Mouse (Mus musculus) intestine, embryonic 14.5 days (tissue): ENCODE data around the gene Olfr586. TPM values are rescaled to one million over a fixed set of nuclear protein-coding genes. Genes with fewer than 3 reads are reported as not detected.

ENCODE experiments used
- ATAC-seq: fragments of 200-750 bp; cut with Nextera tagmentation; replicated peaks from 2 replicates; pipeline ENCODE4 v1.8.0; 2017; ENCODE audit warnings: low read depth, moderate number of reproducible peaks, moderate TSS enrichment, moderate library complexity; ENCODE audit not compliant: low FRiP score, low TSS enrichment
- DNase-seq: peaks from one replicate; pipeline ENCODE4 v3.0.0-alpha.2; 2018; ENCODE audit warnings: low spot score
- H3K27ac ChIP-seq: fragments of 300-500 bp; sonication (generic); 2 replicates; pipeline ENCODE4 v1.5.1; 2014; ENCODE audit warnings: low read depth, mild to moderate bottlenecking, control low read depth
- H3K27me3 ChIP-seq: fragments of 300-500 bp; sonication (generic); replicated peaks from 2 replicates; pipeline ENCODE4 v1.6.1; 2014; ENCODE audit warnings: low read length, control low read depth; ENCODE audit not compliant: control insufficient read depth, insufficient read depth
- H3K36me3 ChIP-seq: fragments of 300-500 bp; sonication (generic); 2 replicates; pipeline ENCODE4 v1.6.1; 2014; ENCODE audit warnings: low read length, control low read depth; ENCODE audit not compliant: control insufficient read depth, insufficient read depth
- H3K4me1 ChIP-seq: fragments of 300-500 bp; sonication (generic); replicated peaks from 2 replicates; pipeline ENCODE4 v1.6.1; 2014; ENCODE audit warnings: low read length, control low read depth, mixed read lengths; ENCODE audit not compliant: control insufficient read depth, insufficient read depth
- H3K4me2 ChIP-seq: fragments of 300-500 bp; sonication (generic); 2 replicates; pipeline ENCODE4 v1.6.1; 2014; ENCODE audit warnings: low read length
- H3K4me3 ChIP-seq: fragments of 300-500 bp; sonication (generic); 2 replicates; pipeline ENCODE4 v1.5.1; 2014; ENCODE audit warnings: low read depth, low read length, control low read depth, mixed read lengths
- H3K9ac ChIP-seq: fragments of 300-500 bp; sonication (generic); 2 replicates; pipeline ENCODE4 v1.6.1; 2014; ENCODE audit warnings: mild to moderate bottlenecking, low read length
- H3K9me3 ChIP-seq: fragments of 300-500 bp; sonication (generic); 2 replicates; pipeline ENCODE4 v1.6.1; 2016; ENCODE audit warnings: low read length, control low read depth; ENCODE audit not compliant: control insufficient read depth
- WGBS: fragments of 180-500 bp; shearing (Covaris S2); extraction: QIAGEN DNeasy Blood & Tissue Kit; methylation state at CpG from one replicate; pipeline ENCODE4 v1.1.7; 2014; 5-methylcytosine and 5-hydroxymethylcytosine counted together
- polyA plus RNA-seq: library from polyadenylated mRNA; unstranded; fragments of >200 nt; fragmentation: Nextera tagmentation; extraction: Ambion mirVana; gene quantifications from 2 replicates; pipeline ENCODE4 v1.2.1, GENCODE M21; 2014

Olfr586 gene
- not detected in 2 replicates for polyA plus RNA-seq

DNA sequence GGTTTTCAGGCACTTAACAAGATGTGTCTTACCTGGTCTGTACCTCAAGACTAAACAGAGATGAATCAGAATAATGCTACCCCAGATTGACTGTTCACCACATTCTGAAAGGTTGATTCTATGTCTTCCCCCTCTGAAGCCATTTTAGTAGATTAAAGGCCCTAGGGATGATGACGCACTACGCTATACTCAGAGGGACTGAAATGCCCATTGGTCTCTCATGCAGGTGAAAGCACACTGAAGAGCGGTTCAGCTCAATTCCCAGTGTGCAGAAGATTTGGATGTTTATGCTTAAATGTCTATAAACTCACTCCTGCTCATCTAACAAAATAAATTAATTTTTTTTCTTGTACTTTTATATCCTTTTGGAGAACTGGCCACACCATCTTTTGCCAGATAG is at the start of gene Olfr586:
Gene Olfr586, minus strand, starts transcription at position 101 of the 400 bp plus-strand sequence.
- Histone ChIP-seq H3K4me2 (no peak within 1 kb of the TSS), H3K36me3 (no peaks in the 10 kb centered on the region), H3K4me3 (no peak within 1 kb of the TSS), H3K9ac (no peak within 1 kb of the TSS), H3K9me3 (no peaks in the 10 kb centered on the region), H3K27ac (no peak within 1 kb of the TSS), H3K4me1 (no peaks in the 10 kb centered on the region), H3K27me3 (no peaks in the 10 kb centered on the region)
- DNase-seq (no peak), ATAC-seq (no peak)
- 89% methylated on average over 3 of the region's 3 CpGs for WGBS

DNA sequence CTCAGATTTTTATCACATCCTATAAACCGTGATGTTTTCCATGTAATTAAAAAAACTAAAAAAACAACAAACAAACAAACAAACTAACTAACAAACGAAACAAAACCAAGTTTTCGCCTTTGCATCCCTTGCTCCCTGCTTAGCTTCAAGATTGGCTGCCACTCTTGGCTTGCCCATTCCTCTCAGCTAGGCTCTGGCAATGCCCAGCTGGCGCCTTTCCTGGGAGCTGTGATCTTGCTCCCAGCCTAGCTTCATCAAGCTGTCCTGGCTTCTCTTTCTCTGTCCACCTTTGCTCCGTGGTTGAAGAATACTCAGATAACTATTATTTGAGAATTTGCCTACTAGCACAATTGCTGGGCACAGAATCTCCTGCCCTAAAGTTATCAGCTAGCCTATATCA is 44.3 kb upstream of the Olfr586 start:
- no peak for DNase-seq
- Histone ChIP-seq H3K4me2 (no peak overlapping the region), H3K27me3 (no peaks in the 10 kb centered on the region), H3K9me3 (no peaks in the 10 kb centered on the region), H3K4me3 (no peak overlapping the region), H3K27ac (no peak overlapping the region), H3K4me1 (no peaks in the 10 kb centered on the region), H3K9ac (no peak overlapping the region), H3K36me3 (no peaks in the 10 kb centered on the region)
- WGBS: 80% methylated on average over 5 of the region's 5 CpGs
- ATAC-seq: no peak

DNA sequence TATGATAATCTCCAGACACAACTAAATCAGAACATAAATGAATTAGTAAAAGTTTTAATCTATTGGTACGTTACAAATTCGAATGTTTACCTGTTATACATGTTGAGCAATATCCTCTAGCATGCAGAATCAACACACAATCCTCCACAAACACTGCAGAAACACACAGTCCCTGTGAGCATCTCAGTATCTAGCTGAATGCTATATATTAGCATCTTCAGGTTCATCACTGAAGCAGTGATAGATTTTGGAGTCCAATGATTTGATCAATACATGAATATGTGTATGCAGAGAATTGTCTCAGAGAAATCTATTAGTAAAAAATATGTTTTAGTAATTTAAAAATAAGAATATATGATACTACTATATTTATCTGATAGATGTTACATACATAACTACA is 30.8 kb upstream of the Olfr586 start, which contains the start of gene Olfr589:
Gene Olfr589, minus strand, starts transcription at position 101 of the 400 bp plus-strand sequence.
- Histone ChIP-seq H3K27ac (no peak within 1 kb of the TSS), H3K9me3 (no peaks in the 10 kb centered on the region), H3K9ac (no peak within 1 kb of the TSS), H3K4me3 (no peak within 1 kb of the TSS), H3K4me2 (no peak within 1 kb of the TSS), H3K4me1 (no peaks in the 10 kb centered on the region), H3K36me3 (no peaks in the 10 kb centered on the region), H3K27me3 (no peaks in the 10 kb centered on the region)
- DNase-seq (no peak), ATAC-seq (no peak)
- 62% methylated on average over 2 of the region's 2 CpGs for WGBS

DNA sequence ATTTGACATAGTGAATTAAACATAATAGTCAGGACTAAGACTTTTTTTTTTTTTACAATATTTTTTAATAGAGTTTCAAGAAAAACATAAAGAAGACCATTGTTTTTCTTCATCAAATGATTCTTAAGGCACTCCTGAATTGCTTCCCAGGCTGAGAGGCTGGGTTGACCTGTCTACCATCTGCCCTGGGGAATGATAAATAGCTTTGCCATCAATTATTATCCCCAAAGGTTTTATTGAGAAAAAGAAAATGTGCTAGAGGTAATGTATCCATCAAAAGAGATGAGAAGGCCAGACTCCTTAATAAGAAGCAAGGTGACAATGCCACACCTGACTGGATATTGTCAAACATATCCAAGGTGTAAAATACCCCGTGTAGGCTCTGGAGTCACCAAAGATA is 15.1 kb upstream of the Olfr586 start, which contains the start of gene Olfr588-ps1:
Gene Olfr588-ps1, plus strand, starts transcription at position 301 of the 400 bp plus-strand sequence.
- no peaks in the 10 kb centered on the region for H3K9me3 ChIP-seq
- 70% methylated on average over 1 of the region's 1 CpGs for WGBS
- no peak for ATAC-seq
- no peak within 1 kb of the TSS for H3K4me3 ChIP-seq
- H3K36me3 ChIP-seq: no peaks in the 10 kb centered on the region
- no peaks in the 10 kb centered on the region for H3K27me3 ChIP-seq
- no peak within 1 kb of the TSS for H3K4me2 ChIP-seq
- DNase-seq: no peak
- no peak within 1 kb of the TSS for H3K27ac ChIP-seq
- H3K4me1 ChIP-seq: no peaks in the 10 kb centered on the region
- H3K9ac ChIP-seq: no peak within 1 kb of the TSS

DNA sequence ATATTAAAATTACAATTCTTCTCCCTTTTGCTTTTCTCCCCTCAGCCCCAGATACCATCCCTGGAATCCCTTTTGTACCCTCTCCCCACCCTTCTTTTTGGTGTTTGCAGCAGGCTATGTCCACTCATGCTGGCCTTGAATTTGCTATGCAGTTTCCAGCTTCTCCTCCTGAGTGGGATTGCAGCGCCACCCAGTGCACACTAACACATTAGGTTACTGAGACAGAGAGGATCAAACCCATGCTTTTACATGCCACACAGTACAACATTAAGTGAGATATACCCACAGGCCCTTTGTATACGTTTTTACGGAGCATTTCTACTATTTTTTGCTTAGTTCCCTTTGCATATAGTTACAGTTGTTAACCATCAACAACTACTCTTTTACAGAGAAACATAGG is 6.0 kb downstream of the Olfr586 start:
- H3K27ac ChIP-seq: no peak overlapping the region
- no peaks in the 10 kb centered on the region for H3K4me1 ChIP-seq
- WGBS: 46% methylated on average over 3 of the region's 3 CpGs
- H3K4me2 ChIP-seq: no peak overlapping the region
- ATAC-seq (no peak), DNase-seq (no peak)
- H3K4me3 ChIP-seq: no peak overlapping the region
- no peaks in the 10 kb centered on the region for H3K9me3 ChIP-seq
- no peaks in the 10 kb centered on the region for H3K27me3 ChIP-seq
- H3K9ac ChIP-seq: no peak overlapping the region
- no peaks in the 10 kb centered on the region for H3K36me3 ChIP-seq

DNA sequence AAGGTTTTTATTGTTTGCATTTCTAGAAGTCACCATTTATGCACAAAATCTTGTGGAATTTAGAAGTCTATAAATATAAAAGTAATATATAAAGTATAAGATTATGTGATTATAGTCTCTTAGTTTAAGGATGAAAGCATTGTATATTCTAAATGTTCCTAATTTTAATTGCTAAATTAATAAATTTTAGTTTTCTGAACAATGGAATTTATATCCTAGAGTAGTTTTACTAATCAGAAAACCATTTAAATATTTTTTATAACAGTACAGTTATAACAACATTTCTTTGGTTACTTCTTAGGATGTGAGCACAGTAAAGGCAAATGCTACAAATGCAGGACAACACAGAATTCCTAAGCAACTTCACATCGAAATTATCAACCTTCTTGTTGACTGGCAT is 28.0 kb downstream of the Olfr586 start, which contains the start of gene Olfr585:
Gene Olfr585, plus strand, starts transcription at position 301 of the 400 bp plus-strand sequence.
- Histone ChIP-seq H3K4me1 (no peaks in the 10 kb centered on the region), H3K9ac (no peak within 1 kb of the TSS), H3K4me2 (no peak within 1 kb of the TSS), H3K36me3 (no peaks in the 10 kb centered on the region), H3K4me3 (no peak within 1 kb of the TSS), H3K27ac (no peak within 1 kb of the TSS), H3K9me3 (no peaks in the 10 kb centered on the region), H3K27me3 (no peaks in the 10 kb centered on the region)
- ATAC-seq (no peak), DNase-seq (no peak)
- 78% methylated on average over 1 of the region's 1 CpGs for WGBS

DNA sequence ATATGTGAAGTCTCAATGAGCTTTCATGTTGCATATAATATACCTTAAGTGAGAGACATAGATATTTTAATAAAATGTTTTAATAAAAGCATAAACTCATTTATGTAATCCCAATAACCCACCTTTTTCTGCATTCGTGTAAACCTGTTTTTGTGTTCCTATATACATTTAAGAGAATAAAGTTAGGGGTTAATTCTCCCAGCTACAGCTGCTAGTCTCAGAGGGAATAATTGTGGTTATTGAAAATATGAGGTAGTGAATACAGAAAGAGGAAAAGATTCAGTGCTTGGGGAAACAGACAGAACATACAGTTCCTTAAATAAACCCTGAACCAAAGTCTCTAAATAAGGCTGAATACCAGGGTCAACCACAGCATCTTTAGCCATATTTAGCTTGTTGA is 43.9 kb downstream of the Olfr586 start, which contains the start of gene Olfr584:
Gene Olfr584, plus strand, starts transcription at position 301 of the 400 bp plus-strand sequence.
- H3K4me3 ChIP-seq: no peak within 1 kb of the TSS
- no peak within 1 kb of the TSS for H3K4me2 ChIP-seq
- H3K36me3 ChIP-seq: no peaks in the 10 kb centered on the region
- H3K27me3 ChIP-seq: no peaks in the 10 kb centered on the region
- 83% methylated on average over 1 of the region's 1 CpGs for WGBS
- H3K9me3 ChIP-seq: 0 out of 2 replicates have a peak, but pooled peaks cover 4% of the 10 kb centered on the region
- no peak within 1 kb of the TSS for H3K9ac ChIP-seq
- no peak for ATAC-seq
- no peak for DNase-seq
- no peak within 1 kb of the TSS for H3K27ac ChIP-seq
- H3K4me1 ChIP-seq: no peaks in the 10 kb centered on the region

Other genes starting within 250 kb of the Olfr586 start
- gene Olfr568, start 248.5 kb downstream of the Olfr586 start, polyA plus RNA-seq: not detected in 2 replicates
- not detected in 2 replicates for gene Olfr569, start 234.8 kb downstream of the Olfr586 start, polyA plus RNA-seq
- gene Olfr570, start 231.1 kb downstream of the Olfr586 start, polyA plus RNA-seq: not detected in 2 replicates
- not detected in 2 replicates for gene Olfr571, start 208.1 kb downstream of the Olfr586 start, polyA plus RNA-seq
- gene Olfr572, start 201.2 kb downstream of the Olfr586 start, polyA plus RNA-seq: not detected in 2 replicates
- gene Olfr573-ps1, start 183.1 kb downstream of the Olfr586 start, polyA plus RNA-seq: not detected in 2 replicates
- not detected in 2 replicates for gene Olfr574, start 177.2 kb downstream of the Olfr586 start, polyA plus RNA-seq
- not detected in 2 replicates for gene Olfr575, start 166.9 kb downstream of the Olfr586 start, polyA plus RNA-seq
- not detected in 2 replicates for gene Olfr576, start 163.0 kb downstream of the Olfr586 start, polyA plus RNA-seq
- not detected in 2 replicates for gene Olfr577, start 149.7 kb downstream of the Olfr586 start, polyA plus RNA-seq
- gene Olfr578, start 136.3 kb downstream of the Olfr586 start, polyA plus RNA-seq: not detected in 2 replicates
- not detected in 2 replicates for gene Olfr582, start 87.6 kb downstream of the Olfr586 start, polyA plus RNA-seq
- not detected in 2 replicates for gene Olfr583, start 74.3 kb downstream of the Olfr586 start, polyA plus RNA-seq
- not detected in 2 replicates for gene Olfr584, start 43.8 kb downstream of the Olfr586 start, polyA plus RNA-seq
- not detected in 2 replicates for gene Olfr585, start 27.9 kb downstream of the Olfr586 start, polyA plus RNA-seq
- gene Olfr588-ps1, start 15.2 kb upstream of the Olfr586 start, polyA plus RNA-seq: not detected in 2 replicates
- not detected in 2 replicates for gene Olfr589, start 30.7 kb upstream of the Olfr586 start, polyA plus RNA-seq
- gene Olfr591, start 52.7 kb upstream of the Olfr586 start, polyA plus RNA-seq: not detected in 2 replicates
- not detected in 2 replicates for gene Olfr592, start 59.2 kb upstream of the Olfr586 start, polyA plus RNA-seq
- gene Olfr593, start 86.2 kb upstream of the Olfr586 start, polyA plus RNA-seq: not detected in 2 replicates
- gene Olfr594, start 91.4 kb upstream of the Olfr586 start, polyA plus RNA-seq: not detected in 2 replicates
- gene Usp17ld, start 126.9 kb upstream of the Olfr586 start, polyA plus RNA-seq: not detected in 2 replicates
- not detected in 2 replicates for gene Olfr596, start 180.0 kb upstream of the Olfr586 start, polyA plus RNA-seq
- gene Olfr597, start 190.7 kb upstream of the Olfr586 start, polyA plus RNA-seq: not detected in 2 replicates
- gene Olfr598, start 197.9 kb upstream of the Olfr586 start, polyA plus RNA-seq: not detected in 2 replicates
- gene Olfr599, start 210.3 kb upstream of the Olfr586 start, polyA plus RNA-seq: not detected in 2 replicates
- not detected in 2 replicates for gene Olfr600, start 224.0 kb upstream of the Olfr586 start, polyA plus RNA-seq
- gene Olfr601, start 237.0 kb upstream of the Olfr586 start, polyA plus RNA-seq: not detected in 2 replicates